Mouse (Mus musculus): Measurements from ENCODE around the gene Lyve1. TPM values are rescaled to one million over a fixed set of nuclear protein-coding genes. Genes with fewer than 3 reads are reported as not detected.

Gene Lyve1
- total and polyA plus RNA-seq, 3 experiments: 4.0 to 12.5 (median 9.7) TPM

GRCm38 (mm10) chr7:110809585-110810557 is 53.2 kb downstream of the Lyve1 start:
- no peak for DNase-seq

DNA sequence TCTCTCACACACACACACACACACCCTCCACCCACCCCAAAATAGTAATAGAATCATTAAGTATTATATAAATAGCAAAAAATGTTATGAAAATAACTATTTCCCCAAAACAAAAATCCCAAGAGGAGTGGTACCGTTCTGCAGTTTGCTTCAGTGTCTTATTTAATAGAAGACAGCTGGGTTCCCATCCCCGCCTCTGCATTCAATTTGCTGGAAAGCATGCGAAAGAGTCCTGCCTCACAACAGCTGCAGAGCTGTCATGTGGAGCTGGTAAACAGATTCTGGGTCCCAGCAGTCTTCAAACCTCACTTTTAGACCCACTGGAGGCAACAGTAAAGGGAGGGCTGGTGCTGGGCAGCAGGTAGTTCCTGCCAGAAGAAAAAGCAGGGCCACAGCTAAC is 54.1 kb downstream of the Lyve1 start:
- no peak for DNase-seq

- DNase-seq: no peak
These were observed 55.5 kb downstream of the Lyve1 start for GRCm38 (mm10) chr7:110807460-110808030.

- DNase-seq: peak; percentile 68
These were observed 58.8 kb downstream of the Lyve1 start for GRCm38 (mm10) chr7:110804266-110804665.

- no peak for DNase-seq
These were observed 59.9 kb downstream of the Lyve1 start for GRCm38 (mm10) chr7:110803131-110803530.

DNA sequence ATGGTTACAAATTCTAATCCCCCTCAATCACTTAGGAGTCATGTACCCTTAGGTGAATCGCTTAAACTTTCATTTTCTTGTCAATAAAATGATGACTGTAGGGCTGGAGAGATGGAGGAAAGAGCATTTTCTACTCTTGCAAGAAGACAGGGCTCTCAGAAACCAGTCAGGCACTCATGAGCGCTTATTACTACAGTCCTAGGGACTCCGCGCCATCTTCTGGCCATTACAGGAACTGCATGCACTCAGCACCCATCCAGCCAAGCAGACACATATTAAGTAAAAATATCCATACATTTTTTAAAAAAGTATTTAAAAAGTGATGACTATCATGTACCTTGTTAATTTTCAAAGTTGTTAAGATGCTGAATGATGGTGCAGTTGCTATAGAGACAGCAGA is 62.0 kb downstream of the Lyve1 start:
- DNase-seq: peak; percentile 72

Small RNAs within 50 kb of the gene (microRNA-seq; reads per million reads assigned to microRNA genes)
- gene Gm47282: 0 reads per million in 2 experiments

Other genes starting within 250 kb of the Lyve1 start
- gene Sbf2, start 248.3 kb downstream of the Lyve1 start, total RNA-seq (2021): 10 to 100 TPM; 42.6 to 43.8 TPM
- gene Sbf2, start 248.3 kb downstream of the Lyve1 start, polyA plus RNA-seq (2012; rRNA removed): 7.3 and 8.0 TPM in 2 replicates
- gene Adm, start 235.6 kb downstream of the Lyve1 start, total RNA-seq (2021): 10 to 100 TPM; 12.0 to 31.5 TPM
- 11.7 and 25.1 TPM in 2 replicates for gene Adm, start 235.6 kb downstream of the Lyve1 start, polyA plus RNA-seq (2012; rRNA removed)
- 10 to 100 TPM; 15.4 to 26.2 TPM for gene Ampd3, start 95.0 kb downstream of the Lyve1 start, total RNA-seq (2021)
- gene Ampd3, start 95.0 kb downstream of the Lyve1 start, polyA plus RNA-seq (2012; rRNA removed): 15.6 and 16.1 TPM in 2 replicates
- gene Rnf141, start 18.8 kb downstream of the Lyve1 start, total RNA-seq (2021): 10 to 100 TPM; 56.0 to 56.3 TPM
- gene Rnf141, start 18.8 kb downstream of the Lyve1 start, polyA plus RNA-seq (2012; rRNA removed): 9.9 and 10.8 TPM in 2 replicates
- 10 to 100 TPM; 12.3 to 19.7 TPM for gene Mrvi1, start 119.2 kb upstream of the Lyve1 start, total RNA-seq (2021)
- 6.1 and 8.7 TPM in 2 replicates for gene Mrvi1, start 119.2 kb upstream of the Lyve1 start, polyA plus RNA-seq (2012; rRNA removed)
- gene Ctr9, start 165.7 kb upstream of the Lyve1 start, total RNA-seq (2021): 10 to 100 TPM; 33.7 to 52.0 TPM
- gene Ctr9, start 165.7 kb upstream of the Lyve1 start, polyA plus RNA-seq (2012; rRNA removed): 3.2 and 3.4 TPM in 2 replicates
- gene Eif4g2, start 219.8 kb upstream of the Lyve1 start, total RNA-seq (2021): 1,000 to 10,000 TPM in 1 of 2 experiments, 100 to 1,000 TPM in 1; 881 to 1,038 TPM
- 16.9 and 25.6 TPM in 2 replicates for gene Eif4g2, start 219.8 kb upstream of the Lyve1 start, polyA plus RNA-seq (2012; rRNA removed)